Mouse (Mus musculus): ENCODE measurements around the gene Clp1. TPM values are rescaled to one million over a fixed set of nuclear protein-coding genes. Genes with fewer than 3 reads are reported as not detected.

Gene Clp1
- polyA plus RNA-seq, 1 experiment: 11.4 TPM

DNA sequence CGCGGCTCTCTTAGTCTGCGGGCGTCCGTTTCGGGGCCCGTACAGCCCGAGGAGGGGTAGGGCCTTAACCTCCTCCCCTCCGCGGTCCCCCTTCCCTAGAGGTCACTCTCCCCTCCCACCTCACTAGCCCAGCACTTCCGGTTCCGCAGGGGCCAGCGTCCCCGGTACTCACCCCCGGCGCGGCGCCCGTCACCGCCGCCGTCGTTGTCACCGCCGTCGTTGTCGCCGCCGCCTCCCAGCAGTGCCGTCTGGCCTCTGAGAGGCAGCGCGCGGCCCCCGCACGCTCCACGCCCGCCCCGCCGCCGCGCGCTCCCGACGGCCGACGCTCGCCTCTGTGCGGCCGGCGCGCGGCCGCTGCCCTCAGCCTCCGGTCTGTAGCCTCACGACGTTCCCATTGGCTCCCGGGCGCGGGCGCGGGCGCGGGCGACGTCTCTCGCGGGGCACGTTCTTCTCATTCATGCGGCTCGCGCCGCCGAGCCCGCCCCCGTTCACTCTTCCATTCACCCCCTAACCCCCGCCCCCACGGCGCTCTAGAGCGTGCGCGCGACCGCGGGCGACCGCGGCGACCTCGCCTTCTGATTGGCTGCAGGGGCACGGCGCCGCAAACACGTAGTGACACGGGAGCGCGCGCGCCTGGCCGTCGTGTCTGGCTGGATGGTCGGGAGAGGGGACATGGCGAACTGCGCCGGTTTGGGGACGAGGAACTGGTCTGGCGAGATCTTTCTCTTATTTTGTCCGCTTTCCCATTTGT, 12.2 kb downstream of the Clp1 start, which contains the start of gene Zdhhc5:
Gene Zdhhc5 (minus strand): TSS at position 370 of the 751 bp plus-strand sequence.
- peaks cover 8% of the 10 kb centered on the region for H3K36me3 ChIP-seq (ENCODE audit: control insufficient read depth, insufficient read depth, low read length)
- TF ChIP-seq CTCF (IDR thresholded peaks at IDR 0.05; ENCODE audit: extremely low read depth, insufficient read length, insufficient replicate concordance, low read depth, low read length): no peak
- TF ChIP-seq POLR2A (IDR thresholded peaks at IDR 0.05; ENCODE audit: low read depth, low read length): peak; percentile 83
- peak within 1 kb of the TSS; percentile 92 for H3K27ac ChIP-seq (ENCODE audit: insufficient read depth, low read depth, low read length)
- H3K27me3 ChIP-seq (ENCODE audit: control insufficient read depth, insufficient read depth, low read length): no peaks in the 10 kb centered on the region
- H3K4me3 ChIP-seq (ENCODE audit: low read depth, low read length): peak within 1 kb of the TSS; percentile 87
- WGBS: under 1% methylated on average over 106 of the region's 107 CpGs
- peaks cover 6% of the 10 kb centered on the region; the same call in 1 of the 2 replicates for H3K4me1 ChIP-seq (ENCODE audit: control insufficient read depth, insufficient read depth, insufficient read length, low read length)

GRCm38 (mm10) chr2:84714422-84714810, 12.7 kb downstream of the Clp1 start:
- no peak for TF ChIP-seq CTCF (IDR thresholded peaks at IDR 0.05; ENCODE audit: extremely low read depth, insufficient read length, insufficient replicate concordance, low read depth, low read length)
- TF ChIP-seq POLR2A (IDR thresholded peaks at IDR 0.05; ENCODE audit: low read depth, low read length): no peak
- peak overlapping the region; percentile 90 for H3K27ac ChIP-seq (ENCODE audit: insufficient read depth, low read depth, low read length)
- peaks cover 6% of the 10 kb centered on the region; the same call in 1 of the 2 replicates for H3K4me1 ChIP-seq (ENCODE audit: control insufficient read depth, insufficient read depth, insufficient read length, low read length)
- H3K36me3 ChIP-seq (ENCODE audit: control insufficient read depth, insufficient read depth, low read length): peaks cover 11% of the 10 kb centered on the region
- H3K4me3 ChIP-seq (ENCODE audit: low read depth, low read length): peak overlapping the region; percentile 87
- under 1% methylated on average over 25 of the region's 26 CpGs for WGBS
- H3K27me3 ChIP-seq (ENCODE audit: control insufficient read depth, insufficient read depth, low read length): no peaks in the 10 kb centered on the region

GRCm38 (mm10) chr2:84711898-84712297, 15.3 kb downstream of the Clp1 start:
- Histone ChIP-seq H3K4me3 (ENCODE audit: low read depth, low read length) (no peak overlapping the region), H3K27me3 (ENCODE audit: control insufficient read depth, insufficient read depth, low read length) (no peaks in the 10 kb centered on the region), H3K4me1 (ENCODE audit: control insufficient read depth, insufficient read depth, insufficient read length, low read length) (peaks cover 3% of the 10 kb centered on the region; the same call in 1 of the 2 replicates), H3K27ac (ENCODE audit: insufficient read depth, low read depth, low read length) (no peak overlapping the region), H3K36me3 (ENCODE audit: control insufficient read depth, insufficient read depth, low read length) (peaks cover 23% of the 10 kb centered on the region)
- TF ChIP-seq CTCF (IDR thresholded peaks at IDR 0.05; ENCODE audit: extremely low read depth, insufficient read length, insufficient replicate concordance, low read depth, low read length) (no peak), POLR2A (IDR thresholded peaks at IDR 0.05; ENCODE audit: low read depth, low read length) (no peak)
- 80% methylated on average over 2 of the region's 2 CpGs for WGBS

GRCm38 (mm10) chr2:84707523-84707922, 19.6 kb downstream of the Clp1 start:
- H3K4me1 ChIP-seq (ENCODE audit: control insufficient read depth, insufficient read depth, insufficient read length, low read length): peaks cover 3% of the 10 kb centered on the region; the same call in 1 of the 2 replicates
- no peak overlapping the region for H3K4me3 ChIP-seq (ENCODE audit: low read depth, low read length)
- no peaks in the 10 kb centered on the region for H3K27me3 ChIP-seq (ENCODE audit: control insufficient read depth, insufficient read depth, low read length)
- no peak overlapping the region for H3K27ac ChIP-seq (ENCODE audit: insufficient read depth, low read depth, low read length)
- H3K36me3 ChIP-seq (ENCODE audit: control insufficient read depth, insufficient read depth, low read length): peaks cover 28% of the 10 kb centered on the region
- 63% methylated on average over 1 of the region's 1 CpGs for WGBS
- TF ChIP-seq POLR2A (IDR thresholded peaks at IDR 0.05; ENCODE audit: low read depth, low read length) (no peak), CTCF (IDR thresholded peaks at IDR 0.05; ENCODE audit: extremely low read depth, insufficient read length, insufficient replicate concordance, low read depth, low read length) (no peak)

DNA sequence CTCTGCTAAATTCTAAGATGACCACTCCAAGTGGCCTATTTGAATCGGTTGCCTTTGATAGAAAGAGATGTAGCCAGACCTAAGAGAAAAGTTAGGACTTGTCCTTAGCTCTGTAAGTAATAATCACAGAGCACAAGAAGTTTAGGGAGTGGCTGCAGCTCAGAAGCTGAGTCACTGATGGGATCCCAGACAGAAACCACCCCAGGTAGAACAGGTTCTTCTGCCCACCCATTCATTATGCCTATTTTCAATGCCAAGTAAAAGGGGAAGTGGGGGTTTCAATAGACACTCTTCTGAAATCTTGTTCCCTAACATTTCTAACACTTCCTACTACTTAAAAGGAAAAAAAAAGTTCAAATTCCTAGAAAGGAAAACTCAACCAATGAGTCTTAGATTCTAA, 21.9 kb downstream of the Clp1 start:
- H3K36me3 ChIP-seq (ENCODE audit: control insufficient read depth, insufficient read depth, low read length): peaks cover 35% of the 10 kb centered on the region
- H3K27ac ChIP-seq (ENCODE audit: insufficient read depth, low read depth, low read length): no peak overlapping the region; the same call in 1 of the 2 replicates
- no peak for TF ChIP-seq POLR2A (IDR thresholded peaks at IDR 0.05; ENCODE audit: low read depth, low read length)
- TF ChIP-seq CTCF (IDR thresholded peaks at IDR 0.05; ENCODE audit: extremely low read depth, insufficient read length, insufficient replicate concordance, low read depth, low read length): no peak
- no peaks in the 10 kb centered on the region for H3K27me3 ChIP-seq (ENCODE audit: control insufficient read depth, insufficient read depth, low read length)
- no peak overlapping the region for H3K4me3 ChIP-seq (ENCODE audit: low read depth, low read length)
- peaks cover 3% of the 10 kb centered on the region; the same call in 1 of the 2 replicates for H3K4me1 ChIP-seq (ENCODE audit: control insufficient read depth, insufficient read depth, insufficient read length, low read length)
- 53% methylated on average over 1 of the region's 1 CpGs for WGBS

DNA sequence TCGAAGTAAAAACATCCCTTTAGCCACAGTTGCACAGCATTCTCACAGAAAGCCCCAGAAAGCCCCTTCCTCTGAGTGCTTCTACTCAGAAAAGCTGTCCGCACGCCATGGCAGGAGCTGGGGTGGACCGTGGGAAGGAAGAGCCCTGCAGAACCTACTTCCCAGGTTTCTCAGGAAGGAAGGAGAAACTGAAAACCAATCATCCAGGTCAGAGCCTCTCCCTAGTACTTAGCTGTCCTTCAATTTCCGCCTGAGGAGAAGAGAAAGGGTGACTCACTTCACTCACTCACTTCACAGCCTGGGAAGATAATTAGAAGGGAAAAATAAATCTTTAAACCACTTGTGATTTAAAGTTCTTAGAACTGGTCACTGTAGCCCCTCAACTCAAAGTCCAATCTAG, 22.8 kb downstream of the Clp1 start:
- H3K36me3 ChIP-seq (ENCODE audit: control insufficient read depth, insufficient read depth, low read length): peaks cover 30% of the 10 kb centered on the region
- no peak overlapping the region for H3K4me3 ChIP-seq (ENCODE audit: low read depth, low read length)
- peaks cover 3% of the 10 kb centered on the region; the same call in 1 of the 2 replicates for H3K4me1 ChIP-seq (ENCODE audit: control insufficient read depth, insufficient read depth, insufficient read length, low read length)
- H3K27ac ChIP-seq (ENCODE audit: insufficient read depth, low read depth, low read length): peak overlapping the region; percentile 36; the same call in 1 of the 2 replicates
- 75% methylated on average over 5 of the region's 5 CpGs for WGBS
- H3K27me3 ChIP-seq (ENCODE audit: control insufficient read depth, insufficient read depth, low read length): no peaks in the 10 kb centered on the region
- no peak for TF ChIP-seq CTCF (IDR thresholded peaks at IDR 0.05; ENCODE audit: extremely low read depth, insufficient read length, insufficient replicate concordance, low read depth, low read length)
- no peak for TF ChIP-seq POLR2A (IDR thresholded peaks at IDR 0.05; ENCODE audit: low read depth, low read length)

GRCm38 (mm10) chr2:84703497-84703896, 23.7 kb downstream of the Clp1 start:
- Histone ChIP-seq H3K4me3 (ENCODE audit: low read depth, low read length) (no peak overlapping the region), H3K36me3 (ENCODE audit: control insufficient read depth, insufficient read depth, low read length) (peaks cover 29% of the 10 kb centered on the region), H3K27me3 (ENCODE audit: control insufficient read depth, insufficient read depth, low read length) (no peaks in the 10 kb centered on the region), H3K4me1 (ENCODE audit: control insufficient read depth, insufficient read depth, insufficient read length, low read length) (peaks cover 3% of the 10 kb centered on the region; the same call in 1 of the 2 replicates), H3K27ac (ENCODE audit: insufficient read depth, low read depth, low read length) (no peak overlapping the region)
- TF ChIP-seq POLR2A (IDR thresholded peaks at IDR 0.05; ENCODE audit: low read depth, low read length) (no peak), CTCF (IDR thresholded peaks at IDR 0.05; ENCODE audit: extremely low read depth, insufficient read length, insufficient replicate concordance, low read depth, low read length) (no peak)
- WGBS: 88% methylated on average over 1 of the region's 1 CpGs
